Mouse (Mus musculus) heart, adult 9 months (tissue): ENCODE data around the gene Plin3.

Source experiments
- DNase-seq, 2 experiments: peaks; one replicate each; pipeline ENCODE4 v3.0.0; 2022; ENCODE audit warnings: low spot score in 2 of 2

Gene Plin3

GRCm38 (mm10) chr17:56292531-56293222, at the start of gene Plin3:
Plin3 (minus strand) TSS chr17:56292873.
- peak; percentile 53 to 57 for DNase-seq

GRCm38 (mm10) chr17:56340717-56341116, 48.0 kb upstream of the Plin3 start:
- no peak for DNase-seq

DNA sequence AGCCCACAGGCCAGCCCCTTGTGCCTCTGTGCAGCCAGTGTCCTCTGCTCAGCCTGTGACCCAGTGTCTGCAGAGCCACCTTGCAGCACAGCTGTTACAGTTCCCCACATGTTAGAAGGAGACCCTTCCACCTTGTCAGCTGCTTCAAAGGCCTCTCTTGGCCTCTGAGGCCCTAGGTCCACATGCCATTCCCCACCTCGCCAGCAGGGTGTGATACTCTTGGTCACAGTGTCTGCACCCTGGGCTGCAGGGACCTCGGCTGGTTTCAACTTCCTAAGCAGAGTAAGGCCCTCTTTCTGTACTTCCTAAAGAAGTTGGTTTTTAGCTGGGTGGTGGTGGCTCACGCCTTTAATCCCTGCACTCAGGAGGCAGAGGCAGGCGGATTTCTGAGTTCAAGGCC, 46.2 kb upstream of the Plin3 start:
- DNase-seq: no peak

GRCm38 (mm10) chr17:56337791-56338190, 45.1 kb upstream of the Plin3 start:
- DNase-seq: no peak

DNA sequence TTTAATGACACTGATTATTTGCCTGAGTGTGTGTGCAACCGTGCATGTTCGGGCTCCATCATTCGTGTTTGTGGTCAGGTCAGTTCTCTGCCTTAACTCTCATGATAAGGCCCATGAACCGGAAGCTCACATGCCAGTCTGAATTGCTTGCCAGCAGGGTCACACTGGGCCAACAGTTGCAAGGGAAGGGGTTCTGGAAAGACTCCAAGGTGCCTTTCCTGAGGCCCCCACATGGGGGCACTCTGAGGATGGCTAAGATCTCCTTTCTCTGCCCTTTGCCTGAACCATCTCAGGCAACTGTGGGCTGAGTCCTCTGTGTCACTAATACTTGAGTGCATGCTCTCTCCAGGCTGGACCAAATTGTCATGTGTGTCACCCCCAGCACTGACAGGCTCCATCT, 44.5 kb upstream of the Plin3 start:
- peak; percentile 41 to 67 for DNase-seq

DNA sequence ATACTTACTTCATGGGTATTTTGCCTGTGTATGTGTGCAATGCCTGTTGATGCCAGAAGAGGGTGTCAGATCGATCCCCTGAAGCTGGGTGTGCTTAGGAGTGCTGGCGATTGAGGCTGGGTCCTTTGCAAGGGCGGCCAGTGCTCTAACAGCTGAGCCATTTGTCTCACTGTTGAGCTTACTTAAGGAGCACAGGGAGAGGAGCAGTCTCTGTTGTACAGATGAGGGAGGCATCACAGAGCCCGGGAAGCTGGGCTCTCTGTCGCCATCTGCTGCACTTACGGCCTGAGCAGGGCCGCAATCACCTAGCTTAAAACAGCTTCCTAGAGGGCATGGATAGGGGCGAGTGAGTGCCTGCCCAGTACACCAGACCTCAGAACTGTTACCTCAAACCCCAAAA, 40.3 kb upstream of the Plin3 start:
- no peak for DNase-seq

DNA sequence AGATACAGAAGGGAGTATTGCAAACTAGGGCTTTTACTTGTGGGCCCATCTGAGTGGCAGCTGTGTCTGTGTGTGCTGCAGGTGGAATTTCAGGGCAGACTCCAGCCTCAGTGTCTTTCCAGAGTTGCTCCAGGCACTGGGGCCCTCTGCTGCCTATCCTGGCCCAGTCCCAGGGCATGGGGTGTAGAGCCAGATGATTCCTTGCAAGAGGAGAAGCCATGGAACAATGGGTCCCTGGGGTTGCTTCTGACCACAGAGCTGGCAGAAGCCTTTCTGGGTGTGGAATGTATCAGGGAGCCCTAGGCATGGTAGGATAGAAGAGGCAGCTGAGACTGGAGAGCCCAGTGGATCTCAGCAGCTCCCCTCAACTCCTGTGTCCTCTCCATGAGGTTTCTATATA, 38.6 kb upstream of the Plin3 start:
- peak in 1 of 2 experiments; percentile 44 for DNase-seq

GRCm38 (mm10) chr17:56330345-56330744, 37.7 kb upstream of the Plin3 start:
- no peak for DNase-seq

DNA sequence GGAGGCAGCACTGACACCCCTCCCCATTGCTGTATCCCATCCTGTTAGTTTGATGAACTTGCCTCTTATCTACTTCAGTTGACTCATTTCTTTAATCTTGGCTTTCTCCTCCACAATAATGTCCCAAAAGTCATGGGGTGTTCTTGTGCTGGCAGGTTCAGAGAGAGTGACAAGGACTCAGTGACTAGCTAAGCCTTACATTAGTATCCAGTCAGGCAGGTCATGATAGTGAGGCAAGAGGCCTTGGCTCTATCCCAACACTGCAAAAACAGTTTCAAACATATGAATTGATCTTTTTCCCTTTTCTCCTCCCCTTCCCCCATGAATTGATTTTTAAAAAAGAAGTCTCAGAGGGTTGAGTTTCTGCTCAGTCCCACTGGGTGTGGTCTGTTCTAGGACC, 36.6 kb upstream of the Plin3 start:
- DNase-seq: no peak

DNA sequence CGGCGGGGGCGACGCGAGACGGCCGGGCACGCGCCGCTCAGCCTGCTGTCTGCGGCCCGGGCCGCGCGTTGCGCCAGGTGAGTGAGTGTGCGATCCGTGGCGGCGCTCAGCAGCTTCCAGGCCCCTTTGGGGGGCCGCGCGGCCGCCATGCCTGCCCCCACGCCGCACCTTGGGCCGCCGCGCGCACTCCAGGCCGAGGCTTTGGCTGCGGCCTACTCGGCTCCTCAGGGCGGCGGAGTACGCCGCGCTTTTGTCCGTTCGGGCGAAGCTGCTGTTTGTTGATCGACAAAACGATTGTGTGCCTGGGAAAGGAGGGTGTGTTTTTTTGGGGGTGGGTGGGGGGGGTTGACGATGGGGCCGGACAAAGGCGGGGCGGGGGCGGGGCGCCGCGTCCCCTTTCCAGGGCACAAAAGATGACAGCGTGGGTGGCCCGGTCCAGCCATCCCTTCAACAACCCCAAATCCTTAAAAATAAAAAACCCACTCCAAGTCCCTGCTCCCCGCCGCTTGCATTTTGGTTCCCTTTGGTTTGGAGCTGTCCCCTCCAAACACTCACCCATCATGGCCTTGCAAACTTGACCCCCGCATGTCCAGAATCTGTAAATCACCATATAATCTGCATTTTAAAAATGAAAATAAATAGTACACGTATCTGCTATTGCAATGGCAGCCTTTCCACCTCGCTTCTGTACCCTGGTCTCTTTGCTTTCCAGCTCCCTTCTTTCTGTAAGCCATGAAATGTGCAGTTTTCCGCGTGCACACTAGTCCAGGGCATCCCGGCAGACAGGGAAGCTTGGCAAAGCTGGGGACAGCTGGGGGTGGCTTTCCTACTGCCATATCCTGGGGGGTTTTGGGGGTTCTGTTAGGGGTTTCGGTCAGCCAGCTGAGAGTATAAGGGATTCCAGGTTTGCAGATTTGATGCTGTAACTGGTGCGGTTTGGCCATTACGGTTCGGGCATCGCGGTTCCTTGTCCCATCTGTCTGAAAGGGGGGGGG, 33.8 kb upstream of the Plin3 start:
- no peak for DNase-seq

GRCm38 (mm10) chr17:56325450-56326152, 32.9 kb upstream of the Plin3 start, which contains the start of gene Kdm4b:
Kdm4b (plus strand) TSS chr17:56326062.
- peak; percentile 99 to 100 for DNase-seq

GRCm38 (mm10) chr17:56324419-56324818, 31.7 kb upstream of the Plin3 start:
- no peak for DNase-seq

DNA sequence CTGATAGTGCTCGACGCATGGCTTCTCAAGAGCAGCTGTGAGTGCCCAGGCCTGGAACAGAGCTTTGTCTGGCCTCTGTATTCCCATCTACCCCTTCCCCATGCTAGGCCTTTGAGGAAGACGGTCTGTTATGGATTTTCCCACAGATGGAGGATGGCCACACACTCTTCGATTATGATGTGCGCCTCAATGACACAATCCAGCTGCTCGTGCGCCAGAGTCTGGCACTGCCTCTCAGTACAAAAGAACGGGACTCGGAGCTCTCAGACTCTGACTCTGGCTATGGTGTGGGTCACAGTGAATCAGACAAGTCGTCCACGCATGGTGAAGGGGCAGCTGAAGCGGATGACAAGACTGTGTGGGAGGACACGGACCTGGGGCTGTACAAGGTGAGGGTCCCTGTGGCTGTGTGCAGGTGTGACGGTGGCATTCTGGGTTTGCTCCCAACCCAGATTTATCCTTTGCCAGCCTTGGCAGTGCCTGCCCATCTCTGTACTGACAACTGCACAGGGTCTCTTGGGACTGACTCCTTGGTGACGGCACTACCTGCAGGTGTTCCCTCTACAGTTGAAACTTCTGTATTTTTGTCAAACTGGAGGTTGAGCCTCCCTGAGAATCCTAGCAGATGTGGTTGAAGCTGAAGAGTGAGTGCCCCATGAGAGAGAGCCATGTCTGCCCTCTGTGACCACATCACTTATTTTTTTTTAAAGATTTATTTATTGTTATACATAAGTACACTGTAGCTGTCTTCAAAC, 16.7 kb upstream of the Plin3 start:
- no peak for DNase-seq

- no peak for DNase-seq
These were observed 15.4 kb upstream of the Plin3 start for GRCm38 (mm10) chr17:56308088-56308487.

DNA sequence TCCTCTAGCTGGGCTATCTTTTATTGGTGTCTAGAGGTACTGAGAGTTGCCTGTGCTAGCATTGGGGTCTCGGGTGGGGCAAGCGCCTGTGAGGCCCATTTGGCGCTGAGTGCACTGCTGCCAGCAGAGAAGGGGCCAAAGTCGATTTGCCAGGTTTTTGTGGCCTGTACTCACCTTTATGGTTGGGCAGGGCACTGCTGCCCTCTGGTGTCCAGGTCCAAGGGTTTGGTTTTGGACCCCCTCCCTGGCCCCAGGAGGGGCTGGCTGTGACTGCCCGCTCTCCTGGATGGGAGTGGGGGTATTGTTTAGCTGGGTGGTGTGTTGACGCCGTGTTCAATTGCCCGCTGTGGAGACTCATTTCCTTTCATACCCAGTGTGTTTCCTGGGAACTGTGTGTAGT, 13.2 kb upstream of the Plin3 start:
- DNase-seq: no peak

DNA sequence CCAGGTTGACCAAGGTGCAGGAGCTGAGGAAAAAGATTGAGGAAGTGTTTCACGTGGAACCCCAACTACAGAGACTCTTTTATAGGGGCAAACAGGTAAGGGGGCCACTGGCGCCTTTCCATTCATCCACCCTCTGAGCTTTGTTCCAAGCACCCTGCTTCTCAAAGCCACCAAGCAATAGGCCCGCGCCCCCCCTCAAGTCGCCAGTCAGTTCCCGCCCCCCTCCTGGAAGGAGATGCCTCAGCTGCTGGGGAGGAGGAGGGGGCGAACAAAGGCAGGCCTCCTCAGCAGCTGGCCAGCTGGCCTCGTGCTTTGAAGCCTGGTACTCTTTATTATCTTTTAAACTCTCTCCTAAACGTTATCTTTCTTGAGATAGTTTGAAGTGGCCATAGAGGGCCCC, 12.5 kb upstream of the Plin3 start:
- no peak for DNase-seq

- no peak for DNase-seq
These were observed 12.0 kb upstream of the Plin3 start for GRCm38 (mm10) chr17:56304718-56305117.

GRCm38 (mm10) chr17:56303847-56304586, 11.3 kb upstream of the Plin3 start:
- DNase-seq: peak; percentile 95 to 96

DNA sequence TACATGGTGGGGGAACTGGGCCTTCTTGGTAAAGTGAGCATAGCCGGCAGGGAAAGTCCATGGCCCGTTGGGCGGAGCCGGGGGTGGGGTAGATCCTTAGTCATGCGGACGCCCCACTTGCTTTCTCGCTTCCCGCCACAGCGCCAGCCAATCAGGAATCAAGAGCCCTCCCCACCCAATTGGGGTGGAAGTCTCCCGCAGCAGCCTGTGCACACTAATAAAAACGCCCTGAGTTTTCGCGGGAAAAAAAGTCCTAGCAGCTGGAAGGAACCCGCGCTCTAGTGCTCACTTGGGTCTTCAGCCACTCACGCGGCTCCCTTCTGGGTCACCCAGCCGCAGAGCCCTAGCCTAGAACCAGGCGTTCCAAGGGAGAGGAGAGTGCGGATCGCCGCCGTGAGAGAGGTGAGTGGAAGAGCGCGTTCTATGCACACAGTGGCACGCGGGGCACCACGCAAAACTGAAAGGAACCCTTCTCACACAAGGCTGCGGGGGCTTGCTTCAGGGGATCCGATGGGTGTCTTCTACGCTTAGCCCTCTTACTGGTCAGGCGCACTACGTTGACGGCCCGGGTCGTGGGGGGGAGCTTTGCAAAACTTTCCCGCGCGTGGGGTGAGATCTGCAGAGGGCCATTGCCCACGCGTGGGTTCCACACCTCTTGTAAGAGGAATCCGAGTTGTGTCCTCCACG, 10.6 kb upstream of the Plin3 start, which contains the start of gene Uhrf1:
Gene Uhrf1 (plus strand): TSS at position 162 of the 687 bp plus-strand sequence.
- peak; percentile 62 to 71 for DNase-seq
